Mouse (Mus musculus): ENCODE data around the gene Leng8.

Leng8 gene

GRCm38 (mm10) chr7:4136771-4137531 lies at the start of gene Leng8:
Leng8 (plus strand) TSS chr7:4137039.
- DNase-seq (ENCODE audit: low spot score): peak; percentile 97

GRCm38 (mm10) chr7:4087238-4087895 lies 49.5 kb upstream of the Leng8 start:
- DNase-seq (ENCODE audit: low spot score): no peak

DNA sequence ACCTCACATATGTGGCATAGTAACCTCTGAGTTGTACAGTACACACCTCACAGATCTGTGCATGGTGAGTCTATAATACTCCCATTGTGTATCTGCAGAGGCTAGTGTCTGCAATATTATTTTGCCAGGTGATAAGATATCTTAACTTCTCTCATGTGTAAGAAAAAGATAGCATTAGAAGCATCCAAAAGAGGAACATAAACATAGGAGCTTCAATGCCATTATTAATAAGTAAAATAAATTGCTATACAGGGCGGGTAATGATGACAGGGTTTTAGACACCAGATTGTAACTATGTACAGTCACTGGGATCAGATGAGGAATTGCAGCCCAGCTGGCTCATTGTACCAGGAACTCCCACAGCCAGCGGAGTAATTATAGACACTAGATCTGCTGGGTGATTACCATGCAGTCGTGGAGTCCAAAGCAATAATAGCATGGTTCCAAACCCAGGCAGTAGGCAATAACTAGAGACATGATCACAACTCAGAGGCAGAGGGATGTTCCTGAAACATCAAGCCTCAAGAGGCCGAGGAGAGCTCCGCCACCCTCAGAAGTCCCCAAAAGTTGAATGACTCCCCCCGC lies 48.9 kb upstream of the Leng8 start:
- no peak for DNase-seq (ENCODE audit: low spot score)

- no peak for DNase-seq (ENCODE audit: low spot score)
Observed at GRCm38 (mm10) chr7:4088679-4089078, 48.2 kb upstream of the Leng8 start.

DNA sequence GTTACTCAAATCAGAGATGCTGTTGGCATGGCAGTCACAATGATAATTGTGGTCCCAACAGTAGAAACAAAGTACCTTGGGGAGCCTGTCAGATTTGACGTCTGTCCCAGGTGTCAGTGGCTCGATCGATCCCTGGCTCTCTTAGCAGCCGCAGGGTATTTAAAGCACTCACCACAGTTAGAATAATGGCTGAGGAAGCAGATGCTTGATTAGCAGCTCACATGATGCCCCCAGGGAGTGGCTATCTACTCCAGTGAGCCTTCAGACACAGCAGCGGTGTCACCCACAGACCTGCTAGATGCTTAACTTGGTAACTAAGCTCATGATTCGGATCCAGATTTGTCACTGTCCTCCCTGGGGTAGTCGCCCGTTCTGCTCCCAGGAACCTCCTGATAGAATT lies 45.7 kb upstream of the Leng8 start:
- DNase-seq (ENCODE audit: low spot score): no peak

GRCm38 (mm10) chr7:4098301-4098700 lies 38.5 kb upstream of the Leng8 start:
- DNase-seq (ENCODE audit: low spot score): no peak

GRCm38 (mm10) chr7:4098832-4099231 lies 38.0 kb upstream of the Leng8 start:
- DNase-seq (ENCODE audit: low spot score): no peak

DNA sequence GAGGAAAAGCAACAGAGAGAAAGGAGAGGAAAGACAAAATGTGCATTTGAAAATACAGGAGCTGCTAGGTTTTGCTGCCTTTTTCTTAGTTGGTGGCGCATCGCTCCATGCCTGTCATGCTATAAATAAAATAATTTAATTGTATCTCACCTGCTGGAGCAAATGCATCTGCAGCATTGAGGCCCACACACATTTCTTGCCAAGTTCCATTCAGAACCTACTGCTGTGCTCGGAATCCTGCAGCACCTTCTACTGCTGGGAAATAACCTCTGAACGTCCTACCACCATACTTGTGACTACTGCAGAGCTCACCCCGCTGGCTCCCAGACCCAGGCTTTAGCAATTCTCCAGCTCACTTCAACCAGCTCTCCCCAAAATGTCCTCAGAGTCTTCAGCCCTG lies 35.7 kb upstream of the Leng8 start:
- no peak for DNase-seq (ENCODE audit: low spot score)

GRCm38 (mm10) chr7:4103411-4103810 lies 33.4 kb upstream of the Leng8 start:
- DNase-seq (ENCODE audit: low spot score): peak; percentile 46

DNA sequence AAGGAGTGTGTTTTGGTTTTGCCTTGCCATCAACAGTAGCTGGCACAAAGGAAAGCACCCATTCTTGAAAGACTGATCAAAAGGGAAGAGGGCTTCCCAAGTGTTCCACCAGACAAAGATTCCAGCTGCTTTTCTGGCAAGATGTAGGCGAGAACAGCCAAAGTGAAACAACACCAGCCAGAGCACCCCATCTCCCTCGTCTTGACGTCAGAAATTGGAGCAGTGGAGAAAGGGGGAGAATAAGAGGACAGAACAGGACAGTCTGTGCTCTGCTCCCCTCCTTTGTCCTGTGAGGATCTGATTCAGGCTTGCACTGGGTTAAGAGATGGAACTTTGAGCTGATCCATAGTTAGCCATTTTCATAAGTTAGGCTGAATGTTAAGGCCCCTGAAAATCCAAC lies 25.1 kb upstream of the Leng8 start:
- no peak for DNase-seq (ENCODE audit: low spot score)

GRCm38 (mm10) chr7:4117050-4117814 lies 19.6 kb upstream of the Leng8 start:
- no peak for DNase-seq (ENCODE audit: low spot score)

DNA sequence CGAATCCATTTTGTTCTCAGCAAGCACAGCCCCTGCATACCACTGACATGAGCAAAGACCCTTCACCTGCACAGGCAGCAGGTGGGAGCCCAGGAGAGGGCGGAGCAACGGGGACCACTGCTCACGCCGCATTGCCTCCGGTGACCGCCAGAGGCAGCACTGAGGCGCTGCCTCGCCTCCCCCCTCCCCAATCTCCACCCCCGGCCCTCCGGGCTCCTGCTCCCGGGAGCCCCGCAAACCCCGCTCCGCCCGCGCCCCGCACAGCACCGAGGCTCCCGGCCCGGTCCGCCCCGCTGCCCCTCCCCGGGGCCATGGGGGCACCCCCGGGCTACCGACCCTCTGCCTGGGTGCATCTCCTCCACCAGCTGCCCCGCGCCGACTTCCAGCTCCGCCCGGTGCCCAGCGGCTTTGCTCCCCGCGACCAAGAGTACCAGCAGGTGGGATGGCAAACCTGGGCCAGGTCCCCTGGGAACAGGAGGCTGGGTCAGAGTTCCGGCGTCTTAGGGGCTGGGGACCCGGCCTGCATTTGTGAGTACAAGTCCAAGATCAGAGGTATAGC lies 17.4 kb upstream of the Leng8 start, which contains the start of gene Ttyh1:
TSS of gene Ttyh1 (plus strand) at position 65 of the 559 bp plus-strand sequence.
- no peak for DNase-seq (ENCODE audit: low spot score)

DNA sequence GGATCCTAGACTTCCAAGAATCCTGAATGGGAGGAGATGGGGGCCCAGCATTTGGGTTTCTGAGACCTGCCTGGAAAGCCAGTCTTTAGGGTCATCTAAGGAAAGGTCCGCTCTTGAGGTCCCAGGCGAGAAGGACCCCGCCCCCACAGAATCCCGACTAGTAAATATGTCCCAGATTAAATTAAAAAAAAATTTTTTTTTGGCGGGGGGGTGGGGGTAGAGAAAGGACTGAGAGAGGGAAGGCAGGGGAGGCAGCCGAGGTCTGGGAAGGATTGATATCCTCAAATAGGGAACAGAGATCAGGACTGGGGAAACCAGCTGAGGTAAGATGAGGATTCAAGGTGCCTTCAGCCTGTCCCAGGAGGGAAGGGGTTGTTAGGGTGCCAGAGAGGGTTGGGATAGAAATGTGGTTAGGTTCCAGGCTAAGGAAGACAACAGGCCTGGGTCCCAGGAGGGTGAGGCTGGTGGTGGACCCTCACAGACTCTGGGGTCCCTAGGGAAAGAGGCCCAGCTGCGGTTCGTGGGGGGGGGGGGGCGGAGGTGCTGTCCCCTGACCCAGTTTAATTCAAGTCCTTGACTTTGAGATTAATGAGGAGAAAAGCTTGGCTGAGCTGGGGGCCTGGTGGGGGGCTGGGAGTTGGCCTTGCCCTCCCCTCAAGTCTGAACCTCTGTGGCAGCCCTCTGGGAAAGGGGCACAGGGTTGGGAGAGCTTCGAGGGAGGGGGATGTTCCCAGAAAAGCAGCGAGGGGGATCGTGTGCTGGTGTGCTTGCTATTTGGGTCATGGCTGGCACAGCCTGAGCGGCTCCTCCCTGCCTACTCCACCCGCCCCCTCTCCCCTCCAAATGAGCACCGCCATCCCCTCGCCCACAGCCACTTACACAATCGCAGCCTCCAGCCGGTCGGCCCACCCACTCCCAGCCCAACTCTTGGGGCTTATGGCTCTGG lies 16.6 kb upstream of the Leng8 start:
- DNase-seq (ENCODE audit: low spot score): no peak

DNA sequence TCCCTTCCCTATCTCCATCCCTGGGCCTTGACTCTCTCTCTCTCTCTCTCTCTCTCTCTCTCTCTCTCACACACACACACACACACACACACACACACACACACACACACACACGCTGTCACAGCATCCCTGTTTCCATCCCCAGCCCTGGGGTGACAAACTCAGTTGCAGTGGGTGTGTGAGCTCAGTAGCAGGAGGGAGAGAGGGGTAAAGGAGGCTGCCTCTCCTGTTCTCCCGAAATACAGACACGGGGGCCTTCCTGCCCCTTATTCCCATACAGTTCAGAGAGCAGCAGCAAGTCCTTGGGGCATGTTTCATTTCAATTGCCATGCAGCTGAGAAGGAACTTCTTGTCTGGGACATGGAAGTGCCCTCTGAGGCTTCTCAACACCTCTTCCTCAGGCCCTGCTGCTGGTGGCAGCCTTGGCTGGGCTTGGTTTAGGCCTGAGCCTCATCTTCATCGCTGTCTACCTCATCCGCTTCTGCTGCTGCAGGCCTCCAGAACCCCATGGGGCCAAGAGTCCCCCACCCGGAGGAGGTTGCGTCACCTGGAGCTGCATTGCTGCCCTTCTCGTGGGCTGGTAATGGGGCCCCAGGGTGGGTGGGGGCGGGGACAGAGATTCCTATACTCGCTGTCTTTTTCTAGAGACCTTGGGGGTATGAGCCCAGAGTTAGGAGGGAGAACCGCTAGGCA lies 14.6 kb upstream of the Leng8 start:
- DNase-seq (ENCODE audit: low spot score): no peak

DNA sequence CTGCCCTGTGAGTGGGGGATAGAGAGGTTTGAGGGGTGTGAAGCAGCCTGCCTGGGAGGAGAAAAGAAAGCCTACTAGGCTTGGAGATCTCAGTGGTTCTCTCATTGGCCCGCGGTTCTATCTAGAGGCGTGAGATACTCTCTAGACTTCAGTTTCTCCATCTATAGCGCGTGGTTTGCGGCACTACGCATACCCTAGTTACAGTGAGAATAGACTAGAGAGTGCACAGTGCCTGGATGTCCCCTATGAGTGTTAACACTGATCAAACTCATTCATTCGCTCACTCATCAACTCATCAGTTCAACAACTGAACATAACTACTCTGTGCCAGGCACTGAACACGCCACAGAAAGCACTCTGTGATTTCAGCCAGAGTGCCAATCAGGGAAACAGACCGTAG lies 14.1 kb upstream of the Leng8 start:
- DNase-seq (ENCODE audit: low spot score): no peak

- peak; percentile 48 for DNase-seq (ENCODE audit: low spot score)
Observed at GRCm38 (mm10) chr7:4123732-4124131, 13.1 kb upstream of the Leng8 start.

DNA sequence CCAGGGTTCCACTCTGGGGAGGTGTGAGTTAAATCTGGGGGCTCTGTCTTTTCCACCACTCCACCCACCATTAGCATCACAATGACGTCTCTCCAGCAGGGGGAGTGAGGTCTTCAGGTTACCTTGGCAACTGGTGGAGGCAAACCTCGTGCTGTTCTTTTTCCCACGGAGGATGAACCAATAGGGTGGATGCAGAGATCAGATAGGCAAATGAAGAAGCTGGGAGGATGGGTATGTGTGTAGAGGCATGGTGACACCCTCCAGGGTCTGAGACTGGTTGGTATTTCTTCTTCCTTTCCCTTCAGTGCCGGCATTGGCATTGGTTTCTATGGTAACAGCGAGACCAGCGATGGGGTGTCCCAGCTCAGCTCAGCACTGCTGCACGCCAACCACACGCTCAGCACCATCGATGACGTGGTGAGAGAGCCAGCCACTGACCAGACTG lies 12.5 kb upstream of the Leng8 start:
- DNase-seq (ENCODE audit: low spot score): peak; percentile 75

- DNase-seq (ENCODE audit: low spot score): no peak
Observed at GRCm38 (mm10) chr7:4124856-4125255, 12.0 kb upstream of the Leng8 start.

- DNase-seq (ENCODE audit: low spot score): no peak
Observed at GRCm38 (mm10) chr7:4125306-4125705, 11.5 kb upstream of the Leng8 start.

Measured in MN1 (cell line).